ENCODE assay signal across 16 mouse cellular contexts in genomic region chr7:142057121-142057520, GRCm38 (mm10). TPM values are rescaled to one million over a fixed set of nuclear protein-coding genes. Genes with fewer than 3 reads are reported as not detected.
DNase-seq lines count a peak whose midpoint lies in the region; ATAC-seq and TF ChIP-seq lines count a peak whose summit lies in the region.
"Had no signal": no experiment of that assay in that cellular context is flagged by ENCODE, and none has a peak within 500 bp of the region (broad histone marks: within the 10 kb centered on the region; RNA-seq: fewer than 3 reads in every experiment).

No protein-coding gene starts in this region.

- TF ChIP-seq POLR2A in heart, adult 2 months (IDR thresholded peaks at IDR 0.05; ENCODE audit: insufficient read depth, low read depth, low read length), result no peak

- H3K9ac ChIP-seq in heart, adult 2 months (ENCODE audit: low read depth, low read length), result no peak overlapping the region
- no peak overlapping the region for H3K9ac ChIP-seq in lung, embryonic 15.5 days
- H3K9ac ChIP-seq in intestine, postnatal 0 days (ENCODE audit: low read depth, low read length), result 0 out of 2 replicates have a peak overlapping the region, but pooled peaks have one; percentile 22
- H3K9ac ChIP-seq in stomach, embryonic 16.5 days (ENCODE audit: low read length), result no peak overlapping the region
- H3K9ac ChIP-seq: hindbrain, embryonic 14.5 days; limb, embryonic 13.5 days had no signal

- H3K4me1 ChIP-seq in heart, adult 2 months (ENCODE audit: control insufficient read depth, insufficient read depth, low read length), result peaks cover 32% of the 10 kb centered on the region
- H3K4me1 ChIP-seq in lung, embryonic 15.5 days, result peaks cover 23% of the 10 kb centered on the region
- peaks cover 12% of the 10 kb centered on the region for H3K4me1 ChIP-seq in intestine, postnatal 0 days (replicated peaks; ENCODE audit: control insufficient read depth, insufficient read depth, low read length)
- H3K4me1 ChIP-seq in stomach, embryonic 16.5 days (ENCODE audit: control insufficient read depth, insufficient read depth, low read length), result peaks cover 22% of the 10 kb centered on the region

- no peak for ATAC-seq in lung, embryonic 15.5 days (ENCODE audit: borderline replicate concordance, extremely low read depth, low FRiP score, low TSS enrichment)
- ATAC-seq in intestine, postnatal 0 days, result no peak
- ATAC-seq in stomach, embryonic 16.5 days (ENCODE audit: insufficient read depth, low FRiP score), result no peak
- no peak for ATAC-seq in erythroblast, adult 5-6 weeks (replicated peaks; ENCODE audit: low FRiP score, poor library complexity, severe bottlenecking)
- ATAC-seq: forebrain, embryonic 16.5 days had no signal

- H3K4me2 ChIP-seq in lung, embryonic 15.5 days, result no peak overlapping the region
- H3K4me2 ChIP-seq in intestine, postnatal 0 days (replicated peaks; ENCODE audit: low read depth), result no peak overlapping the region
- no peak overlapping the region for H3K4me2 ChIP-seq in stomach, embryonic 16.5 days (ENCODE audit: low read depth, low read length)
- H3K4me2 ChIP-seq: hindbrain, embryonic 14.5 days; limb, embryonic 13.5 days had no signal

- H3K27ac ChIP-seq in heart, adult 2 months, result peak overlapping the region; percentile 70
- 0 out of 2 replicates have a peak overlapping the region, but pooled peaks have one; percentile 21 for H3K27ac ChIP-seq in lung, embryonic 15.5 days
- 0 out of 2 replicates have a peak overlapping the region, but pooled peaks have one; percentile 46 for H3K27ac ChIP-seq in intestine, postnatal 0 days (ENCODE audit: low read depth, low read length)
- H3K27ac ChIP-seq in stomach, embryonic 16.5 days (ENCODE audit: low read length), result peak overlapping the region; percentile 76
- H3K27ac ChIP-seq: hindbrain, embryonic 14.5 days; limb, embryonic 13.5 days had no signal

- TF ChIP-seq CTCF in heart, adult 2 months (IDR thresholded peaks at IDR 0.05), result no peak
- no peak for TF ChIP-seq CTCF in intestine, postnatal 0 days (IDR thresholded peaks at IDR 0.05; ENCODE audit: low read depth)

- H3K4me3 ChIP-seq in heart, adult 2 months, result no peak overlapping the region
- no peak overlapping the region for H3K4me3 ChIP-seq in lung, embryonic 15.5 days
- no peak overlapping the region for H3K4me3 ChIP-seq in intestine, postnatal 0 days (ENCODE audit: low read depth, low read length)
- H3K4me3 ChIP-seq in stomach, embryonic 16.5 days (replicated peaks; ENCODE audit: low read length), result no peak overlapping the region
- H3K4me3 ChIP-seq: limb, embryonic 13.5 days had no signal

- intact Hi-C loops in heart, adult 2 months (cut with DNase I), result loop anchor here (2.0 kb wide), 1 partner anchor 14 kb away; no protein-coding TSS in a partner anchor
- intact Hi-C loops in heart, postnatal 36 days (cut with DNase I), result no loop called here

- no peaks in the 10 kb centered on the region for H3K9me3 ChIP-seq in lung, embryonic 15.5 days
- no peaks in the 10 kb centered on the region for H3K9me3 ChIP-seq in intestine, postnatal 0 days (ENCODE audit: control insufficient read depth)
- H3K9me3 ChIP-seq in stomach, embryonic 16.5 days (replicated peaks; ENCODE audit: control insufficient read depth, low read length), result no peaks in the 10 kb centered on the region
- H3K9me3 ChIP-seq: limb, embryonic 13.5 days had no signal

- DNase-seq in heart, adult 2 months, result peak in 1 of 2 experiments; percentile 37
- no peak for DNase-seq in heart, postnatal 36 days
- DNase-seq in lung, postnatal 36 days, result no peak
- DNase-seq in embryo, embryonic 11 days, result no peak
- DNase-seq: adrenal gland, adult 2 months; cerebellum, adult 9-10 months; gastrocnemius, postnatal 10 days; kidney, adult 8-10 months; midbrain, embryonic 14.5 days had no signal

- H3K36me3 ChIP-seq in heart, adult 2 months (ENCODE audit: control insufficient read depth, insufficient read depth, low read length), result peaks cover 47% of the 10 kb centered on the region
- H3K36me3 ChIP-seq in lung, embryonic 15.5 days, result peaks cover 12% of the 10 kb centered on the region; the same call in 1 of the 2 replicates
- no peaks in the 10 kb centered on the region for H3K36me3 ChIP-seq in intestine, postnatal 0 days (ENCODE audit: control insufficient read depth, insufficient read depth)
- H3K36me3 ChIP-seq in stomach, embryonic 16.5 days (ENCODE audit: control insufficient read depth, insufficient read depth, low read length), result no peaks in the 10 kb centered on the region

- 100% methylated on average over 1 of the region's 1 CpGs for WGBS in heart, adult 2 months
- WGBS in lung, embryonic 15.5 days, result 93% methylated on average over 1 of the region's 1 CpGs
- WGBS in intestine, postnatal 0 days, result 77% methylated on average over 1 of the region's 1 CpGs
- 92% methylated on average over 1 of the region's 1 CpGs for WGBS in stomach, embryonic 16.5 days

- TF ChIP-seq EP300 in heart, adult 2 months (IDR thresholded peaks at IDR 0.05; ENCODE audit: insufficient read depth, low read depth, low read length), result no peak

- H3K79me2 ChIP-seq in heart, adult 2 months (replicated peaks; ENCODE audit: control insufficient read depth, insufficient read depth, low read length), result peaks cover 20% of the 10 kb centered on the region

- H3K27me3 ChIP-seq in heart, adult 2 months (ENCODE audit: control insufficient read depth, insufficient read depth, low read length), result no peaks in the 10 kb centered on the region
- H3K27me3 ChIP-seq in lung, embryonic 15.5 days, result no peaks in the 10 kb centered on the region
- no peaks in the 10 kb centered on the region for H3K27me3 ChIP-seq in intestine, postnatal 0 days (replicated peaks; ENCODE audit: control insufficient read depth, insufficient read depth, low read length)
- no peaks in the 10 kb centered on the region for H3K27me3 ChIP-seq in stomach, embryonic 16.5 days (ENCODE audit: control insufficient read depth, insufficient read depth, low read length)
- H3K27me3 ChIP-seq: limb, embryonic 13.5 days had no signal

RNA-seq across cellular contexts. Expression of gene Mob2, which starts 3.7 kb away (rescaled TPM):
- 10 to 100 TPM; 41.9 to 44.5 TPM for total RNA-seq in heart, adult 2 months (2021)
- 44.8 and 58.9 TPM in 2 replicates for polyA plus RNA-seq in heart, adult 2 months (2012; rRNA removed)
- total RNA-seq in heart, postnatal 36 days (2021), result 10 to 100 TPM; 43.6 to 43.8 TPM
- 74.7 and 80.1 TPM in 2 replicates for polyA plus RNA-seq in lung, embryonic 15.5 days (2015; fragmentation: Nextera tagmentation; extraction: Ambion mirVana)
- 49.5 and 54.7 TPM in 2 replicates for polyA plus RNA-seq in intestine, postnatal 0 days (2015; fragmentation: Nextera tagmentation; extraction: Ambion mirVana)
- polyA plus RNA-seq in stomach, embryonic 16.5 days (2015; fragmentation: Nextera tagmentation; extraction: Ambion mirVana), result 73.9 and 75.9 TPM in 2 replicates
- total RNA-seq in erythroblast, adult 5-6 weeks (2015; ENCODE audit: low replicate concordance), result 67.1 and 69.6 TPM in 2 replicates
- 75.1 and 76.9 TPM in 2 replicates for total RNA-seq in erythroblast, adult 5-6 weeks (2017; ENCODE audit: low replicate concordance)

RNA-seq across cellular contexts. Expression of gene Dusp8, which starts 38.5 kb away (rescaled TPM):
- total RNA-seq in heart, adult 2 months (2021), result 10 to 100 TPM; 37.4 to 43.2 TPM
- 31.4 and 38.4 TPM in 2 replicates for polyA plus RNA-seq in heart, adult 2 months (2012; rRNA removed)
- 10 to 100 TPM; 33.2 to 46.2 TPM for total RNA-seq in heart, postnatal 36 days (2021)
- polyA plus RNA-seq in lung, embryonic 15.5 days (2015; fragmentation: Nextera tagmentation; extraction: Ambion mirVana), result 2.5 and 2.7 TPM in 2 replicates
- polyA plus RNA-seq in intestine, postnatal 0 days (2015; fragmentation: Nextera tagmentation; extraction: Ambion mirVana), result 5.8 and 6.4 TPM in 2 replicates
- 6.4 TPM in 2 replicates for polyA plus RNA-seq in stomach, embryonic 16.5 days (2015; fragmentation: Nextera tagmentation; extraction: Ambion mirVana)
- 13.3 and 22.2 TPM in 2 replicates for total RNA-seq in erythroblast, adult 5-6 weeks (2015; ENCODE audit: low replicate concordance)
- 14.7 and 15.9 TPM in 2 replicates for total RNA-seq in erythroblast, adult 5-6 weeks (2017; ENCODE audit: low replicate concordance)

Comparison
In these comparisons a context has a peak if more than half of its experiments do, and no peak if none do; other contexts are left out.
1. H3K27ac ChIP-seq: peak in every context shown above with its lines; median percentile 76 in stomach, embryonic 16.5 days; 70 in heart, adult 2 months; 46 in intestine, postnatal 0 days; 21 in lung, embryonic 15.5 days.